Mouse (Mus musculus) E14TG2a.4 (cell line): Measurements from ENCODE around the gene Hpcal1.

ENCODE experiments used
- CTCF ChIP-seq: conservative IDR thresholded peaks from 2 replicates; pipeline ENCODE4 v1.5.1; 2014; ENCODE audit warnings: low read length
- POU5F1 ChIP-seq: IDR thresholded peaks from 2 replicates; pipeline ENCODE4 v1.6.1; 2014; ENCODE audit warnings: low read length, borderline replicate concordance

GRCm38 (mm10) chr12:17725592-17725991, 34.9 kb downstream of the Hpcal1 start:
- TF ChIP-seq POU5F1 (no peak), CTCF (no peak)
